In genomic region chr3:37154396-37154795, GRCm38 (mm10) we compare ENCODE assay signal across 24 mouse cellular contexts. TPM values are rescaled to one million over a fixed set of nuclear protein-coding genes. Genes with fewer than 3 reads are reported as not detected.
DNase-seq lines count a peak whose midpoint lies in the region; ATAC-seq lines count a peak whose summit lies in the region.
"Had no signal": no experiment of that assay in that cellular context is flagged by ENCODE, and none has a peak within 500 bp of the region (broad histone marks: within the 10 kb centered on the region; RNA-seq: fewer than 3 reads in every experiment).

No protein-coding gene starts in this region.

- no peaks in the 10 kb centered on the region for H3K9me3 ChIP-seq in kidney, embryonic 16.5 days (ENCODE audit: low read length)
- H3K9me3 ChIP-seq in liver, embryonic 12.5 days (replicated peaks), result no peaks in the 10 kb centered on the region
- H3K9me3 ChIP-seq in limb, embryonic 10.5 days (replicated peaks), result no peaks in the 10 kb centered on the region
- H3K9me3 ChIP-seq: embryonic facial prominence, embryonic 13.5 days; kidney, embryonic 15.5 days; midbrain, embryonic 10.5 days had no signal

- H3K9ac ChIP-seq in kidney, embryonic 16.5 days (replicated peaks; ENCODE audit: low read length), result no peak overlapping the region
- peak overlapping the region; percentile 24 for H3K9ac ChIP-seq in liver, embryonic 12.5 days
- H3K9ac ChIP-seq: embryonic facial prominence, embryonic 13.5 days; kidney, embryonic 15.5 days had no signal

- no peak overlapping the region for H3K4me3 ChIP-seq in kidney, embryonic 16.5 days (ENCODE audit: low read length)
- no peak overlapping the region for H3K4me3 ChIP-seq in liver, embryonic 12.5 days
- no peak overlapping the region for H3K4me3 ChIP-seq in limb, embryonic 10.5 days
- H3K4me3 ChIP-seq: embryonic facial prominence, embryonic 13.5 days; heart, adult 2 months; kidney, embryonic 15.5 days; midbrain, embryonic 10.5 days had no signal

- no peaks in the 10 kb centered on the region for H3K36me3 ChIP-seq in kidney, embryonic 16.5 days (ENCODE audit: insufficient read depth, low read length)
- no peaks in the 10 kb centered on the region for H3K36me3 ChIP-seq in liver, embryonic 12.5 days
- no peaks in the 10 kb centered on the region for H3K36me3 ChIP-seq in limb, embryonic 10.5 days
- H3K36me3 ChIP-seq: embryonic facial prominence, embryonic 13.5 days; kidney, embryonic 15.5 days; midbrain, embryonic 10.5 days had no signal

- 0 out of 2 replicates have a peak, but pooled peaks have one; percentile 43 for ATAC-seq in kidney, embryonic 16.5 days (ENCODE audit: low FRiP score, low TSS enrichment)
- peak; percentile 78 for ATAC-seq in liver, embryonic 12.5 days
- peak; percentile 71 for ATAC-seq in megakaryocyte-erythroid progenitor cell, adult 5-6 weeks (replicated peaks; ENCODE audit: low FRiP score, low TSS enrichment, poor library complexity, severe bottlenecking)
- ATAC-seq: activated CD4-positive, CD25-positive, alpha-beta regulatory T cell, adult 4 months; forebrain, embryonic 14.5 days had no signal

- no peaks in the 10 kb centered on the region for H3K27me3 ChIP-seq in kidney, embryonic 16.5 days (ENCODE audit: insufficient read depth, low read length)
- H3K27me3 ChIP-seq in liver, embryonic 12.5 days (replicated peaks), result no peaks in the 10 kb centered on the region
- no peaks in the 10 kb centered on the region for H3K27me3 ChIP-seq in limb, embryonic 10.5 days (ENCODE audit: low read depth, poor library complexity, severe bottlenecking)
- H3K27me3 ChIP-seq: embryonic facial prominence, embryonic 13.5 days; kidney, embryonic 15.5 days had no signal

- intact Hi-C loops in heart, postnatal 36 days (cut with DNase I), result no loop called here

- peak; percentile 73 for DNase-seq in heart, adult 11 months
- no peak for DNase-seq in heart, postnatal 36 days
- DNase-seq in kidney, adult 9 months, result no peak
- DNase-seq in limb, embryonic 10.5 days (ENCODE audit: low spot score), result no peak
- no peak for DNase-seq in kidney, postnatal 25 days
- DNase-seq: adrenal gland, postnatal 10 days; cerebellum, adult 11-12 months; cerebellum, postnatal 14 days; gastrocnemius, postnatal 14 days; heart, adult 2 months; lung, postnatal 10 days; retina, postnatal 1 day; right cerebral cortex, postnatal 4 days had no signal

- no peak overlapping the region for H3K27ac ChIP-seq in kidney, embryonic 16.5 days (ENCODE audit: low read length)
- H3K27ac ChIP-seq in liver, embryonic 12.5 days, result peak overlapping the region; percentile 42; the same call in 1 of the 2 replicates
- H3K27ac ChIP-seq in limb, embryonic 10.5 days, result no peak overlapping the region
- H3K27ac ChIP-seq: embryonic facial prominence, embryonic 13.5 days; heart, adult 2 months; kidney, embryonic 15.5 days; midbrain, embryonic 10.5 days had no signal

- H3K4me1 ChIP-seq in kidney, embryonic 16.5 days (ENCODE audit: insufficient read depth, low read length), result no peaks in the 10 kb centered on the region
- peaks cover 51% of the 10 kb centered on the region for H3K4me1 ChIP-seq in liver, embryonic 12.5 days
- peaks cover 3% of the 10 kb centered on the region; the same call in 1 of the 2 replicates for H3K4me1 ChIP-seq in limb, embryonic 10.5 days
- H3K4me1 ChIP-seq: embryonic facial prominence, embryonic 13.5 days; kidney, embryonic 15.5 days; midbrain, embryonic 10.5 days had no signal

- 61% methylated on average over 7 of the region's 7 CpGs for WGBS in kidney, embryonic 16.5 days
- 31% methylated on average over 7 of the region's 7 CpGs for WGBS in liver, embryonic 12.5 days (ENCODE audit: insufficient replicate concordance)
- 88% methylated on average over 7 of the region's 7 CpGs for WGBS in limb, embryonic 10.5 days

- H3K4me2 ChIP-seq in kidney, embryonic 16.5 days (replicated peaks; ENCODE audit: low read depth, low read length), result no peak overlapping the region
- H3K4me2 ChIP-seq in liver, embryonic 12.5 days, result peak overlapping the region; percentile 46
- H3K4me2 ChIP-seq: embryonic facial prominence, embryonic 13.5 days; kidney, embryonic 15.5 days had no signal

RNA-seq across cellular contexts. Expression of gene Il2, which starts 28.6 kb away (rescaled TPM):
- total RNA-seq in heart, postnatal 36 days (2021), result not detected
- polyA plus RNA-seq in kidney, embryonic 16.5 days (2015; fragmentation: Nextera tagmentation; extraction: Ambion mirVana), result 0.34 TPM in 1 of 2 replicates, not detected in the other
- polyA plus RNA-seq in liver, embryonic 12.5 days (2016; fragmentation: Nextera tagmentation; extraction: Ambion mirVana), result 0.26 TPM in 1 of 2 replicates, not detected in the other
- not detected in 2 replicates for total RNA-seq in megakaryocyte-erythroid progenitor cell, adult 5-6 weeks (2014; fragmentation: Nextera tagmentation)
- not detected in 2 replicates for total RNA-seq in megakaryocyte-erythroid progenitor cell, adult 5-6 weeks (2017)
- polyA plus RNA-seq in limb, embryonic 10.5 days (2016; fragmentation: Nextera tagmentation; extraction: Ambion mirVana), result 0.18 TPM in 1 of 2 replicates, not detected in the other
- total RNA-seq: adrenal gland, postnatal 10 days; gastrocnemius, postnatal 14 days; heart, adult 2 months; layer of hippocampus, adult 18-20 months; layer of hippocampus, postnatal 25 days; left cerebral cortex, postnatal 14 days had no signal
- polyA plus RNA-seq: heart, adult 2 months; kidney, embryonic 15.5 days had no signal
